Mouse (Mus musculus): ENCODE measurements around the gene Emilin3. TPM values are rescaled to one million over a fixed set of nuclear protein-coding genes. Genes with fewer than 3 reads are reported as not detected.
"Not testable (repeated sequence)": the region's sequence is repeated elsewhere in the genome, so short reads cannot be mapped to it uniquely, and the experiment has no call there.

Gene Emilin3
- total RNA-seq (2021): under 1 TPM; 0.20 to 0.23 TPM
- long read RNA-seq, experiment 1, partial matches to known transcripts: 0 of 1 reads
- long read RNA-seq, experiment 1, other reads (novel, unspliced or antisense): 0 of 1 reads
- long read RNA-seq, experiment 2, partial matches to known transcripts: 0 of 1 reads
- long read RNA-seq, experiment 2, other reads (novel, unspliced or antisense): 1 of 1 reads

GRCm38 (mm10) chr2:160912231-160912671 is at the start of gene Emilin3:
Gene Emilin3, minus strand, starts transcription at chr2:160912328.
- Histone ChIP-seq H3K27ac (peak within 1 kb of the TSS; percentile 17; the same call in 1 of the 2 replicates), H3K4me3 (peak within 1 kb of the TSS; percentile 71)
- intact Hi-C loops (cut with DNase I): no loop called here
- no peak for DNase-seq
- no peak for TF ChIP-seq CTCF (IDR thresholded peaks at IDR 0.05)

- intact Hi-C loops (cut with DNase I): no loop called here
- TF ChIP-seq CTCF (IDR thresholded peaks at IDR 0.05): no peak
- no peak for DNase-seq
Measured at GRCm38 (mm10) chr2:160960956-160961646, 49.0 kb upstream of the Emilin3 start.

GRCm38 (mm10) chr2:160959901-160960300 is 47.8 kb upstream of the Emilin3 start:
- no peak for TF ChIP-seq CTCF (IDR thresholded peaks at IDR 0.05)
- peak; percentile 63 for DNase-seq
- intact Hi-C loops (cut with DNase I): loop anchor here (5.0 kb wide), 1 partner anchor 363 kb away; no protein-coding TSS in a partner anchor
- H3K4me3 ChIP-seq: no peak overlapping the region
- H3K27ac ChIP-seq: no peak overlapping the region

More at GRCm38 (mm10) chr2:160960956-160961646, 49.0 kb upstream of the Emilin3 start:
- Histone ChIP-seq H3K4me3 (no peak overlapping the region), H3K27ac (no peak overlapping the region)

- TF ChIP-seq CTCF (IDR thresholded peaks at IDR 0.05): peak; percentile 53
- H3K4me3 ChIP-seq: no peak overlapping the region
- DNase-seq: peak; percentile 41
- intact Hi-C loops (cut with DNase I): loop anchor here (5.0 kb wide), 1 partner anchor 361 kb away; no protein-coding TSS in a partner anchor
- no peak overlapping the region for H3K27ac ChIP-seq
Measured at GRCm38 (mm10) chr2:160958737-160959136, 46.6 kb upstream of the Emilin3 start.

GRCm38 (mm10) chr2:160957801-160958200 is 45.7 kb upstream of the Emilin3 start:
- H3K27ac ChIP-seq, H3K4me3 ChIP-seq, DNase-seq: not testable (repeated sequence)
- intact Hi-C loops (cut with DNase I): loop anchor here (5.0 kb wide), 1 partner anchor 360 kb away; no protein-coding TSS in a partner anchor

- intact Hi-C loops (cut with DNase I): loop anchor here (5.0 kb wide), 1 partner anchor 360 kb away; no protein-coding TSS in a partner anchor
- H3K4me3 ChIP-seq: not testable (repeated sequence)
Measured at GRCm38 (mm10) chr2:160957307-160957706, 45.2 kb upstream of the Emilin3 start.

GRCm38 (mm10) chr2:160955331-160955730 is 43.2 kb upstream of the Emilin3 start:
- intact Hi-C loops (cut with DNase I): loop anchor here (5.0 kb wide), 1 partner anchor 358 kb away; no protein-coding TSS in a partner anchor
- DNase-seq: peak; percentile 46
- Histone ChIP-seq H3K27ac (peak overlapping the region; percentile 79), H3K4me3 (no peak overlapping the region)
- TF ChIP-seq CTCF (IDR thresholded peaks at IDR 0.05): peak; percentile 65

More at GRCm38 (mm10) chr2:160957307-160957706, 45.2 kb upstream of the Emilin3 start:
- not testable (repeated sequence) for H3K27ac ChIP-seq, DNase-seq

- intact Hi-C loops (cut with DNase I): no loop called here
- no peak for TF ChIP-seq CTCF (IDR thresholded peaks at IDR 0.05)
- DNase-seq: no peak
- Histone ChIP-seq H3K27ac (no peak overlapping the region), H3K4me3 (no peak overlapping the region)
Measured at GRCm38 (mm10) chr2:160954541-160954940, 42.4 kb upstream of the Emilin3 start.

- intact Hi-C loops (cut with DNase I): no loop called here
- no peak overlapping the region for H3K27ac ChIP-seq
- no peak overlapping the region for H3K4me3 ChIP-seq
- no peak for TF ChIP-seq CTCF (IDR thresholded peaks at IDR 0.05)
- no peak for DNase-seq
Measured at GRCm38 (mm10) chr2:160953131-160953873, 41.2 kb upstream of the Emilin3 start.

GRCm38 (mm10) chr2:160951595-160951994 is 39.5 kb upstream of the Emilin3 start:
- no peak overlapping the region for H3K27ac ChIP-seq
- no peak overlapping the region for H3K4me3 ChIP-seq
- no peak for DNase-seq
- intact Hi-C loops (cut with DNase I): no loop called here
- TF ChIP-seq CTCF (IDR thresholded peaks at IDR 0.05): no peak

- intact Hi-C loops (cut with DNase I): loop anchor here (2.0 kb wide), 1 partner anchor 340 kb away; no protein-coding TSS in a partner anchor
- DNase-seq: no peak
- peak; percentile 60 for TF ChIP-seq CTCF (IDR thresholded peaks at IDR 0.05)
- Histone ChIP-seq H3K4me3 (no peak overlapping the region), H3K27ac (no peak overlapping the region)
Measured at GRCm38 (mm10) chr2:160942443-160942842, 30.3 kb upstream of the Emilin3 start.

- intact Hi-C loops (cut with DNase I): no loop called here
- DNase-seq: peak; percentile 41
Measured at GRCm38 (mm10) chr2:160940930-160941709, 29.0 kb upstream of the Emilin3 start.

More at GRCm38 (mm10) chr2:160940930-160941709, 29.0 kb upstream of the Emilin3 start:
- Histone ChIP-seq H3K27ac (no peak overlapping the region), H3K4me3 (no peak overlapping the region)
- TF ChIP-seq CTCF (IDR thresholded peaks at IDR 0.05): no peak

Data from gastrocnemius, adult 2 months (tissue).